Mouse (Mus musculus) activated CD4-positive, CD25-positive, alpha-beta regulatory T cell, adult 4 months (primary cell): ENCODE measurements around the gene Gm4737. TPM values are rescaled to one million over a fixed set of nuclear protein-coding genes. Genes with fewer than 3 reads are reported as not detected.
"Not testable (repeated sequence)": the region's sequence is repeated elsewhere in the genome, so short reads cannot be mapped to it uniquely, and the experiment has no call there.

Source experiments
- ATAC-seq: one replicate; pipeline ENCODE4 v1.8.0; 2017
- polyA plus RNA-seq, 2 experiments: library from polyadenylated mRNA; unstranded; fragments of 100-300 nt; shearing (Covaris generic); gene quantifications; one replicate each; pipeline ENCODE4 v1.2.1; 2017

Gm4737 gene
- 10 to 100 TPM in 1 of 2 experiments, 1 to 10 TPM in 1; 3.6 to 25.0 TPM for polyA plus RNA-seq

DNA sequence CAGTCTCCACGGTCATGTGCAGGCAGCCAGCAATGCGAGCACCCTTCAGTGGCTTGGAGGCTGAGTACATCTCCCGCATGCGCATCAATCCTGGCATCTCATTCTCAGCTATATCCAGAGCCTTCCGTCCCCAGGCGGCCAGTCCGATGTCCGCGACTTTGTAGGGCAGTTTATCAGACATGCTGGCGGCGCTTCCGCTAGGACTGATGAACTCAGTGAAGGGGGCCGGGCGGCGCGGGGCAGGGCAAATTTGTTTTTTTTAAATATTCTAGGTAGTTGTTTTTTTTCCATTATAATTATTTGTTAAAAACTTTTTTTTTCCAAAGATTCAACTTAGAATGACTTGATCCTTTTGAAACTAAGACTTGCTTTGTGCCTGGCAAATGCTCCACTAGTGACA, at the start of gene Gm4737:
Gm4737 (minus strand) TSS at position 246 of the 400 bp plus-strand sequence.
- ATAC-seq: not testable (repeated sequence)

DNA sequence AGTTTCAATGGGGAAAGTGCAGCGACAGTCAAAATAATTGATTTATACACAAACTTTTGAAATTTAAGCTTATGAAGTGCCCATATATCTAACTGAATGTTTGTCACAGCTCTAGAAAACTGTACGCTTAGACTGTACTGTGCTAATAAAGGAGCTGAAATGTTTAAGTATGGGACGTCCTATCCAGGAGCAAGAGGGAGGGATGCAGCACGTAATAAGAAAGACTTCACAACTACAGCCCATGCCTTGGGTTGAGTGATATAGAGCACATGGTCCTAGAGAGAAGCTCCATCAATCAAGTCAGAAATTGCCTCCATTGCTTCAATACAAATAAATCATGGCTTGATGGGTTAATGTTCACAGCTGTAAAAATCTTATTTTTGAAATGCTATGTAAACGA, 40.9 kb upstream of the Gm4737 start:
- ATAC-seq: no peak

DNA sequence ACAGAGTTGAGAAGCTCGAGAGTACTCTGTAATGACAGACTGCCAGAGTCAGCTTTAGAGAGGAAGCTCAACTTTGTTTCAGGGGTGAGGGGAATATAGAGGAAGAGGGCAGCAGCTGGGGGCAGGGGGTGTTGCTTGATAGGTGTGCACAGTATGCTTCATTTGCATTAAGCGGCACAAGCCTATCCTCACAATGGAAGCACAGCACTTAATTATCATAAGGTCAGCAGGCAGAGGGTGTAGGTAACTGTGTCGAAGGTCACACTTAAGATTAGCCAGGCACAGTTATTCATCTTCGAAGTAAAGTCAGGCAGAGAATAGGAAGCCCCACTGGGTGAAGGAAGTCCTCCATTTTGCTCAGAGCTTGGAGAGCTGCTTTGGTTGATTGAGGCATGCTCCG, 28.2 kb upstream of the Gm4737 start:
- no peak for ATAC-seq

DNA sequence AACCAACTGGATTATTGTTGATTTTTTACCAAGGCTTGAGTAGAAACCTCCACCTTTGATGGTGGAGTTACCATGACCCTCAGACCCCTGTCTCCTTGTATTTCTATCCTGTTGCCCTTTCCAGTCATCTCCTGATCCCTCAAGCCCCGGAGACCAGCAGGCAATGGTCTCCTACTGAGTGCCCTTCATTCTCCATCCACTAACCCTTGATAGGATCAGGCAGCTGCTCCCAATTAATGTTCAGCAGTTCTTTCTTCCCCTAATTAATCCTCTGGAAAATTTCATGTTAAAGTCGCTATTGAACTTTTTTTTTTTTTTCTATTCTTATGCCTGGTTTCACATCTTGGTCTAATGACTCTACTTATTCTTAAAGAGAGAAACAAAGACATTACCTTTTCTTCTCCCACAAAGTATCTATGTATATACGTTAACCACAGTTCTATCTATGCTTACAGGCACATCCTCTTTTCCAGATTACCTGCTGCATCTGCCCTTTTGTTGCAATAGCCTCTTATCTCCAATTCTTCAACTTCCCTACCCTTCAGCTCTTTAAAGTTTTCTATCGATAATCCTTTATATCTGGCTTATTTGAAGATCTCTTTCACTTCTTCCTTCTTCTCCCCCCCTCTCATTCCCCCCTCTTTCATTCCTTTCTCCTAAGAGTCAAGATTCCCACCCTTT, 23.4 kb upstream of the Gm4737 start:
- no peak for ATAC-seq

DNA sequence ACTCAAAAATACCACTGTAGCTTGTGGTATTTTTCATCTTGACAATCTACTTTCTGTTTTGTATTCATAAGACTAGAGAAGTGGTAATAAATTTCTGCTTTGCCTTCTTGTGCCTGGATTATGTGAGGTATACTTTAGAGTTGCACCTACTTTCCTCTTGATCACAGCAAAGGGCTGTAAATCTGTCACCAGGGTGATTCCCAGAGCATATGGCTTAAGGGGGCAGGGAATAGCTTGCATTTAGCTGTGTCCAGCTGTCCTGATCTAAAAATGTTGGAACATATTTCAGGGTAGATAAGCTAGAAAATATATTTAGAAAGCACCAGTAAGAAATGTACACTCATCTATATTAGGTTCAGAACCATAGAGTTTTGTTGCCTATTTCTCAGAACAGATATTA, 18.2 kb upstream of the Gm4737 start:
- ATAC-seq: no peak

DNA sequence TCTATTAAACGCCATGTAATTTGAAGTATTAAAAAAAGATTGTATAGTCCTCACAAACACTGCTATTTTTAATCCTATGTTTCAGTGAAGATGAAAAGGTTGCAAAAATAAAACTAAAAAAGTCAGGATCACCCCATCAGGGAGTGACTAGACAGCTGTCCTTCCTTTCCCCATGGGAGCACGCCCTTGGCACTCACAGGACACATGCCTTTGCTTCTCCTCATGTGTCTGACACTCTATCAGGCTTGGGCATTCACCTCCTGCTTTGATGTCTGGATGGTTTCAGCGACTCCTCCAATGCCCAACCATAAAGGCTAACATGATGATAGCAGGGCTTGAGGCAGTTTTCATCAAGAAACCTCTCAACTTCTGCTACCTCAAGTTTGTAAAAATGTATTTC, 12.1 kb upstream of the Gm4737 start:
- no peak for ATAC-seq

DNA sequence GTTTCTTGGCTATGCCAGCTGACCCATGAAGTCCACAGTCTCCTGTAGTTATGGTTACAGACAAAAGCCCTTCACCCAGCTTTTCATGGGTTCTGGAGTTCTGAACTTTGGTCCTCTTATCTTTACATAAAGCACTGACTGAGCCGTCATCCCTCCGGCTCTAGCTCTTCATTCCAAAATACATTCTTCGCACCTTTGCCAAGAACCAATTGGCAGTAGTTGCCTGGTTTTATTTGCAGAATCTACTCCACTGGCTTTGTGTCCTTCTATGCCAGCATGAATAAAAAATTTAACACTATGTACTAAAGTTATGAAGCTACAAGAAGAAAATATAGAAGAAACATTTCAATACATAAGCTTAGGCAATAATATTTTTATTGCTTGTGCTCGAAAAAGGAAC, 10.4 kb upstream of the Gm4737 start:
- ATAC-seq: no peak

DNA sequence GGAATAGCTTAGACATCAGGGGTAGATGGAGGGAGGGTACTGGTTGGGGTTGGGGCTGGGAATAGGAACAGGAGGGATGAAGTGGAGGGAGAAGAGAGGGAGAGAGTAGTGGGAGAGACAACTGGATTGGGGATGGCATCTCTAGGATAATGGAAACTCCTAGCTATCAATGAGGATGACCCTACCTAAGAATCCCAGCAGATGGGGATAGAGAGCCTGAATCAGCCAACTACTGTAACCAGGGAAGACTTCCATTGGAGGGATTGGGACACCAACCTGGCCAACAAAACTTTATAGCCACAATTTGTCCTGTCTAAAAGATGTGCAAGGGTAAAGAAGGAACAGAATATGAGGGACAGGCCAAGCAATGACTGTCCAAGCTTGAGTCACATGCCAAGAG, 3.7 kb downstream of the Gm4737 start:
- ATAC-seq: no peak

DNA sequence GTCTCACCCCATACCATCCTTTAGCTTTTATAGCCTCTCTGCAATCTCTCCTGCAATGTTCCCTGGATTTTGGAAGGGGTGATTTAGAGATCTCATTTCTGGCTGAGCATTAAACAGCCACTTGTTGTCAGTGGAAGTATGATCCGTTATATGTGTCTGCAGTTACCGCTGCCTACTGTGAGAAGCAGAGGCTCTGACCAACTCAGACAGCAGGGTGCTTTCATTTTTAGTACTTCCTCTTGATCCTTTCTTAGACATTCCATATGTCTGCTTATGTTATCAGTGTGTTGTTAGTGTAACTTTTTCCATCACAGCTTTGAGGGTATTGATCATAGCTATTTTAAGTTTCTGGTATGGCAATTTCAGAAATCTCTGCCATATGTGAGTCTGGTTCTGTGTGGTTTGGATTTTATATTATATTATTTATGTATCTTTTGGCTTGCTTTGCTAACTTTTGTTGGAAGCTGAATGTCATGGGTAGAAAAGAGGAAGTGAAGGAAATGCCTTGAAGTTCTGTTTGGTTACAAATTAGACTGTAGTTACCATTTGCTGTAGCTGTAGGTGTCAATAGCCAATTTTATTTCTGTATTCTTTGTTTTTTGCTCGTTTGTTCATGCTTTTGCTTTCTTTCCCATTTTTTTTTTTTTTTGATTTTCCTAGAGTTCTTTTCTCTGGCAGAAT, 6.1 kb downstream of the Gm4737 start:
- no peak for ATAC-seq

DNA sequence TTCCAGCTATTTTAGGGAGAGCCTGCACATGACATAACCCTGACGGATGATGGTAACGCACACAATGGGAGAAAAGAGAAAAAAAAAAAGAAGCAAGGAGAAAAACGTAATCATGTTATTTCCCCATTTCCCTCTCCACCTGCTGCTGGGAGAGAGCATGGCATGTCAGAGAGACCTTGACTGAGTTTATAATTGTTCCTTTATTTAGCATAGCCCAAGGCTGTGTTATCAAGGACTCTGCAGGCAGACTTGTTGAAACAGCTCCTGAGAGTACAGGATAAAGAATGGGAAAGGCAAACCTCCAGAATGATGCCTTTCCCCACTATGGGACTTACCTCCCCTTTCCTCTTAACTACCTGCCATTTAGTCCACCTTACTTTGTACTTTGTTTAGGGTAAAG, 7.9 kb downstream of the Gm4737 start:
- ATAC-seq: no peak

DNA sequence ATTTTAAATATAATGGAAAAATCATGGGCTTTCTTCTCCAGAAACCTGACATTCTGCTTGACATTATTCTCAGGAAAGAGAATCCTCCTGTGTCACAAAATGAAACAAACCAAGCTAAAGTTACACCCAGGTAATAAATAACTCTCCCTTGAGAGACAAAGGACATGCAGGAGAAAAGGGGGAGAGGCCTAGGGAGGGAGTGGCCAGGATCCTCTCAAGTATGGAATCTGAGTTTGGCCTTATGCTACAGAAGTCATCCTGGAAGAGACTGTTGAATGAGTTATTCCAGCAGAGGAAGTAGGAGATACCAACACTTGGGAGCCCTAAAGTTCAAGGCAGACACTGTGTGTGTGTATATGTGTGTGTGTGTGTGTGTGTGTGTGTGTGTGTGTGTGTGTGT, 32.6 kb downstream of the Gm4737 start:
- no peak for ATAC-seq

DNA sequence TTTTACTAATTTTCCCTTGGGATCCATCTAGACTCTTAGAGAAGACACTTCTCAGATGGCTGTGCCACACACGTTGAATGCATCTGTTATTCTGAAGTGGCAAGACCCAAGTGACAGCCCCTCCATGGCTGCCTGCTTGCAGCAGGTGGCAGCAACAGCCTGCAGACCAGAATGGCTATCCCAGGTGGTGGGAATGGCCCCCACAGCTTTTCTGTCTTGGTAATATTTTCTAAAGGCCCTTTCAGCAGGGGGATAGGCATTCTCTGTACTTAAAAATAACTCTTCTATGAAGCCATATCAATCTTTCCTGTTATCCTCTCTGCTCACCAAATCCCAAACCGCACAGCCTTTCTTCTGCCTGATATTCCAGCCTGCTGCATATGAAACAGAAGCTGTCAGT, 33.5 kb downstream of the Gm4737 start:
- no peak for ATAC-seq

DNA sequence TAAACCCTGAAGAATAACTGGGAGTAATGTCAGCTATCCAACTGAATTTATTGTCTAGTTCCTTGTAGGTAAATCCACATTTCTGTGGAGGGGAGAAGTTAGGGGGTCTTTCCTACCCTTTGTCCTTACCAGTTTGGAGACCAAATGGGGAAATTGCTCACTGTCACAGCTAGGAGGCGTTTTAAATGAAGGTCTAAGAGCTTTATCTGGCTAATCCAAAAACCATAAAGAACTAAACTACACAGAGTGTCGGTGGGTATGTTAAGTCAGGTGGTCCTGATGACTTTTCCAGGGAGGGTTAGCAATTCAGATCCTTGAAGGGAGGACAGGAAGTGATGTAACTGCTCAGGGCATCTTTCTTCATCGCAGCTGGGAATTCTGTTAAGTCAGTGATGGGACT, 34.3 kb downstream of the Gm4737 start:
- ATAC-seq: no peak

DNA sequence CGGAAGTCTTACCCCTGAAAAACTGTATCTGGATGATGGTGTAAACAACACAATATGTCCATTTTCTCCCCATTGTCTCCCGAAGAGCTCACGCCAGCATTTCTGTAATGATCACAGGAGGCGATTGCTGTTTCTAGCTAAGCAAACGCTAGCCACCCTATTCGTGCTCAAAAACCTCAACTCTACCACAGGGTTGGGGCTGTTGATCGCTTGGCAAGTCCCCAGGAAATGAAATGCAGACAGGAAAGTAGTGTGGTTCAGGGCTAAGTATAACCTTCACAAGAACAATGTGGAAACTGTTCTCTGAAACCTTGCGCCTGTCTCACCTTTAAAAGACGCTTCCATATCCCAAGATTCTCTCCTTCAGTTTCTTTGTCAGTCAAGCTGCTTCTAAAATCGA, 34.9 kb downstream of the Gm4737 start, which contains the start of gene Cd96:
Cd96 (minus strand) TSS at position 232 of the 400 bp plus-strand sequence.
- peak; percentile 92 for ATAC-seq

DNA sequence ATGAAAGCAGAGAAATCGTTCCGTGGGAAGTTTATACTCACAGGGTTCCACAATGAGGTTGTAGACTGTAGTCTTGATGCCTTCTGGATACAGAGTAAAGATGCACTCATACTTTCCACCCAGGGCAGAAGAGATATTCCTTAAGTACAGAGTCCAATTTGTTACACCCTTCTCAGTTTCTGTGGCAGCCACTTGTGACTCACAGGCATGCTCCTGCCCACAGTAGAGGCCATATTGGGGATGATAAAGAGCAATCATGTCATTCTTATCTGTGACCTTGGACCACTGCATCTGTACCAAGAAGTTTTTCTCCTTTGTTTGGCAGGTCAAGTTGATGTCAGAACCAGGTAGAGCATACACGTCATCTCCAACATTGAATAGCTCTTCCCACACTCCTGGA, 37.2 kb downstream of the Gm4737 start:
- no peak for ATAC-seq

DNA sequence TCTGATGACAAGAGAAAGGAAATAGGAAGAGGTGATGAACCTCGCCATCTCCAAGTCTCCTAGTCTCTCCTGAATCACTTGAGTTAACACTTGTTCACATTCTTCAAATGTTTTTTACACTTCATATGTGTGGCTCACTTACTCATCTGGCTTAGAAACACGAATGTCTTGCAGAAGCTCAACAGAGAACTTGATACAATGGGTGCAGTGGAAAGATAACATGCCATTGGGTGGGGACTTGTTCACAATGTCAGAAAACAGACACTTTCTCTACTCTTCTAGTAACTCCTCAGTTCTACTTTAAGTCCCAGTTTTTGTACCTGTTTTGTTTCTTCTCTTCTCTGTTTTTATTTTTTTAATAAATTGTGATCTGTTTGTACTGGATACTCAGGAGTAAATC, 40.1 kb downstream of the Gm4737 start:
- no peak for ATAC-seq

DNA sequence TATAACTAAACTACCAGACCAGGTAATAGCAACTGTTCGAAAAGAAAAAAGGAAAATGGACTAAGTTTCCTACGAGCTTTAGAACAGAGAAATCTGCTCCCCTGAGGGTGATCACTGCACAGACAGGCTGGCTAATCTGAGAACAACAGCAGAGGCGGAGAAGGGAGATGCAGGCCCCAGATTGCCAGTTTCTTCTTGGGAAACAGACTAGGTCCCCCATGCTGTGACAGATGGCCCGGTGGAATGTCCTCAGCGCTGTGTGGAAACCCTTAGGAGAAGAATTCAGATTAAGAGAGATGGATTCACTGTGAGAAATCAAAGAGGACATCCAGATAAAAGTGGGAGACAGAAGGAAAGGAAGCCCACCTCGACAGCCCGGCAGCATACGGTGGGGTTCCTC, 45.3 kb downstream of the Gm4737 start:
- no peak for ATAC-seq

DNA sequence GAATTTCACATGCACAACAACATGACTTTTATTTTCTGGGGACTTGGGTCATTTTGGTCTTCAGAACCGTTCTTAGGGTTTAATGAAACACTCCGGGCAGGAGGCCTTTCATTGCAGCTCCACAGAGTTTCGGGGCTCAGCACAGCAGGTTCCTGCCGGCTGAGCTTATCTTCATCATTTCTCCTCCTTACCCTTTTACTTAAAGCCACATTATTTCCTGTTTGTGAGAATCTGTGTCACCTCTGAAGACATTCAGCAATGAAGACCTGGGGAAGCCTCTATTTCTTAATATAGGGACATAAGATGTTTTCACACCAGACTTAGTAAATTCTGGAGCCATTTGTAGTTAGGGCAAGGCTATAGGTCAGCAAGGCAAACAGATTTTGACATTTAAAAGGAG, 47.4 kb downstream of the Gm4737 start:
- peak; percentile 70 for ATAC-seq

DNA sequence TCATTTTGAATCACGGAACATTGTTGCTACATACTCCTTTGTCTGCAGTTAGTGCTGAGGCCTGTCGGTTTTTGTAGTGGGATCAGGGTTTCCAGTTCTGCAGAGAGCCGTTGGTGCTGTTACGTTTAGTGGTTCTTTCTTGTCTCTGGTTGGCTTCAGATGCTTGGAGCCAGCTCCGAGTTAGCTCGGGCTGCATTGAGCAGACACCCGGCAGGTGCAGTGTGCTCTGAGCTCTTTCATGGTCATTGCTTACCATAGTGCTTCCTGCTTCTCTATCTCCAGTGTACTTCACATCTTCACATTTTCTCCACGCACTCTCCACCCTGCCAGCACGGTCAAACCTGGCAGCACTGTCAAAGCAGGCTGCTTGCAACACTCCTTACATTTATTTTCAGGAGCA, 50.4 kb downstream of the Gm4737 start:
- ATAC-seq: no peak

Other genes starting within 250 kb of the Gm4737 start
- gene Phldb2, start 201.5 kb downstream of the Gm4737 start, polyA plus RNA-seq: not detected
- 1 to 10 TPM; 3.2 to 6.8 TPM for gene Plcxd2, start 144.9 kb downstream of the Gm4737 start, polyA plus RNA-seq
- gene Cd96, start 34.8 kb downstream of the Gm4737 start, polyA plus RNA-seq: 100 to 1,000 TPM; 132 to 133 TPM